Mouse (Mus musculus) cerebellum, adult 2 months (tissue): ENCODE data around the gene Fam155a.

ENCODE experiments used
- CTCF ChIP-seq: fragments of 200-500 bp; IDR thresholded peaks from 2 replicates; pipeline ENCODE4 v1.5.1; 2011; ENCODE audit warnings: low read depth, mild to moderate bottlenecking, control low read depth, low read length, moderate library complexity, borderline replicate concordance; ENCODE audit not compliant: insufficient read depth
- POLR2A ChIP-seq: fragments of 200-500 bp; IDR thresholded peaks from 2 replicates; pipeline ENCODE4 v1.6.1; 2011; ENCODE audit warnings: low read length, control low read depth, borderline replicate concordance; ENCODE audit not compliant: insufficient read depth

DNA sequence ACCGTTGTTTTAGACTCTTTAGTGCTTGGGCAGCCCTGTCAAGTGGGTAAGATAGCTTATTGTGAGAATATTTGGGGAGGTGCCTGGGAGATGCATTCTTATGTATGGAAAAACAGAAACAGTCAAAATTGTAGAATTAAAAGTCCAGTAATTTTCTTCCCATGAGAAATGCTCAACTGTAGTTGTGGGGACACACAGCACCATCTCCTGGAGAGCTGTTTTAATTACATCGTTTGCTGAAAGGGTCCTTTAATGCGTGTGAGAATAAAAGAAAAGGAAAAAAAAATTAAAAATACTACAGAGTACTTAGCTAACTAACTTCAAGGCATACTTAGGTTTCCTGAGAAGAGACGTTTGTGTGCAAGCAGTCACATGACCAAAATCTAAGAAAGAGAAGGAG is 582.3 kb downstream of the Fam155a start:
- TF ChIP-seq CTCF = no peak
- no peak for TF ChIP-seq POLR2A
